Mouse (Mus musculus) kidney, adult 2 months (tissue): ENCODE data around the gene Cecr2. TPM values are rescaled to one million over a fixed set of nuclear protein-coding genes. Genes with fewer than 3 reads are reported as not detected.
"Not testable (repeated sequence)": the region's sequence is repeated elsewhere in the genome, so short reads cannot be mapped to it uniquely, and the experiment has no call there.

Source experiments
- DNase-seq: peaks from one replicate; pipeline ENCODE4 v3.0.0; 2021
- H3K27ac ChIP-seq: fragments of 200-500 bp; 2 replicates; pipeline ENCODE4 v1.5.1; 2012; ENCODE audit warnings: low read depth, low read length, control low read depth, inconsistent platforms; ENCODE audit not compliant: insufficient read depth
- H3K27me3 ChIP-seq: fragments of 200-500 bp; replicated peaks from 2 replicates; pipeline ENCODE4 v1.6.1; 2012; ENCODE audit warnings: mild to moderate bottlenecking, moderate library complexity, low read length, inconsistent platforms; ENCODE audit not compliant: control insufficient read depth, insufficient read depth
- H3K36me3 ChIP-seq: fragments of 200-500 bp; 2 replicates; pipeline ENCODE4 v1.6.1; 2012; ENCODE audit warnings: mild to moderate bottlenecking, moderate library complexity, low read length, inconsistent platforms; ENCODE audit not compliant: control insufficient read depth, insufficient read depth
- H3K4me1 ChIP-seq: fragments of 200-500 bp; 2 replicates; pipeline ENCODE4 v1.6.1; 2011; ENCODE audit warnings: low read length; ENCODE audit not compliant: control insufficient read depth, insufficient read depth
- H3K4me3 ChIP-seq: fragments of 200-500 bp; 2 replicates; pipeline ENCODE4 v1.5.1; 2011; ENCODE audit warnings: mild to moderate bottlenecking, low read depth, low read length, control low read depth; ENCODE audit not compliant: insufficient read depth
- CTCF ChIP-seq: fragments of 200-500 bp; conservative IDR thresholded peaks from 2 replicates; pipeline ENCODE4 v1.5.1; 2011; ENCODE audit warnings: low read depth, mild to moderate bottlenecking, control low read depth, low read length, moderate library complexity, mixed read lengths; ENCODE audit not compliant: insufficient read depth, insufficient read length
- POLR2A ChIP-seq: fragments of 200-500 bp; IDR thresholded peaks from one replicate; pipeline ENCODE4 v1.6.1; 2011; ENCODE audit warnings: low read depth, low read length, control low read depth
- WGBS: fragments of 180-500 bp; shearing (Covaris S2); methylation state at CpG from one replicate; pipeline ENCODE4 v1.1.7; 2018; 5-methylcytosine and 5-hydroxymethylcytosine counted together
- polyA plus RNA-seq: library from polyadenylated mRNA; depleted of rRNA; stranded (reverse); fragments of >200 nt; gene quantifications from 2 replicates; pipeline ENCODE4 v1.2.3, GENCODE M21; 2012

Cecr2 gene
- polyA plus RNA-seq, 1 experiment = 4.4 TPM

DNA sequence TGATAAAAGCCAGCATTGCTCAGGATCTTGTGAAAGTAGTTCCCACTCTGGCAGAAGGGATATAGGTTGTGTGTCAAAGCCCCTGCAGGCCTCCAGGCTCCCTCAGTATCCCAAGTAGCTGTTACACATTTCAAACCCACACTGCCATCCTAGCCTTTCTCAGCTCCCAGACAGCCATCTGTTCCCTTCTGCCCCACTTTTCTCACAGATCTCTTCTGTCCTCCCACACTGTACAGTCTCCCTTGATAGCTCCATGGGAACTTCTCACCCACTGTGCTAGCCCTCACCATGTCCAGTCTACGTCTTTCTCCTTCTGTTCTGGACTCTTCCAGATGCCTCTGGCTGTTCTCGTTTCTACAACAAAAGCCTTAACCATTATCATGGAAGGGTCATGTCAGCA is 129.9 kb downstream of the Cecr2 start:
- no peak for TF ChIP-seq CTCF
- TF ChIP-seq POLR2A = no peak
- H3K27ac ChIP-seq = no peak overlapping the region
- WGBS = 81% methylated on average over 2 of the region's 2 CpGs
- no peak overlapping the region for H3K4me3 ChIP-seq
- DNase-seq = no peak
- H3K4me1 ChIP-seq = no peaks in the 10 kb centered on the region
- H3K27me3 ChIP-seq = no peaks in the 10 kb centered on the region
- H3K36me3 ChIP-seq = peaks cover 5% of the 10 kb centered on the region

DNA sequence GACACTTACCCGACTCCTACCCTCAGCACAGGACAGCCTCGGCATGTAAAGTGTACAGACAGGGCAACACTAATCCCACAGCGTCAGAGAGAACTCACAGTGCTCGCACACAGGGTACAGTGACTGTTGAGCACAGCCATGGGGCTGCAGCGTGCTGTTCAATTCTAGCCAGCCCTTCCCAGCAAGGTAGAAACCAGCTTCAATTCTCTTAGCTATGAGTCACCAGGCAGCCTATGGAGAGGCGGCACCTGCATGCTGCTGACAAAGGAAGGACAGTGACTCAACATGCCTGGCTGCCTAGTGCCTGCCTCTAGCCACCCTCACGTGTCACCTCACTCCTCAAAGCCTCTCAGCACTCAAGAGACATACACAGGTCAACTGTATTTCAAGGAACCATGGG is 131.8 kb downstream of the Cecr2 start:
- Histone ChIP-seq H3K4me3 (no peak overlapping the region), H3K27me3 (no peaks in the 10 kb centered on the region), H3K36me3 (peaks cover 6% of the 10 kb centered on the region), H3K27ac (no peak overlapping the region), H3K4me1 (no peaks in the 10 kb centered on the region)
- DNase-seq = no peak
- WGBS = 88% methylated on average over 7 of the region's 7 CpGs
- no peak for TF ChIP-seq CTCF
- no peak for TF ChIP-seq POLR2A

DNA sequence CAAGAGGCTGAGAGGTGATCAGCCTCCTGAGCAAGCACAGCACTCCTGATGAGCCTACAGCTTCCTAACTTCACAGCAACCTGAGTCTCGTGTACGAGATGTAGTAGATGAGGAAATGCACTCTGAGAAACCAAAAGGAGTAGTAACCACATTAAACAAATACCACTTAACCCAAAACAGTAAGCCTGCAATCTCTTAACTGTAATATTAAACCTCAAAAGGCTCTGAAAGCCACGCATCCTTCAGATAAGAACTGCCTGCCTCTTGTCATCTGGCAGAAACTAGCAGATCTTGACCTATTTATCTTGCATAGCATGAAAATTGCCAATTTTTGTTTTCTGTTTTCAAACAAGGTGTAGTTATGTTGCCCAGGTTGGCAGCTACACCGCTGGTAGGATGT is 132.7 kb downstream of the Cecr2 start:
- H3K27me3 ChIP-seq = no peaks in the 10 kb centered on the region
- no peak for DNase-seq
- H3K36me3 ChIP-seq = peaks cover 9% of the 10 kb centered on the region
- TF ChIP-seq CTCF (no peak), POLR2A (no peak)
- WGBS = 86% methylated on average over 4 of the region's 4 CpGs
- no peaks in the 10 kb centered on the region for H3K4me1 ChIP-seq
- H3K4me3 ChIP-seq = no peak overlapping the region
- H3K27ac ChIP-seq = no peak overlapping the region

DNA sequence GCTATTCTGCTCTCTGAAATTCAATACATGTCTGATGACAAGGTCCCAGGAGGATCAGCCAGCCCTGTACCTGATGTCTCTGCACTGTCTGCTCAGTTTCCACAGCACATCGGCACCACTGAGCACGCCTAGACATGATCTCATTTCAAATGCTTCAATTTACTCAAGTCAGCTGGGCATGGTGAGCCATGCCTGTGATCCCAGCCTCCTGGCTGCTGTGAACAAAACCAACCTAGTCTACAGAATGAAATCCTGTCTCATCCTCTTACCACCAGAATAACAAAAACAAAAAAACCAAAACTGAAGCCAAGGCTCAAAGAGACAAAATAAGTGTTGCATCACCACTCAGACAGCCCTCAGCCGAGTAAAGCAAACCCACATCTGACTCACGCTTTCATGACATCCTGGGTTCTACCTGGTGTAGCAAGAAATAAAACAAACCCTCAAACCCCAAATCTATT is 133.4 kb downstream of the Cecr2 start:
- TF ChIP-seq POLR2A (no peak), CTCF (no peak)

DNA sequence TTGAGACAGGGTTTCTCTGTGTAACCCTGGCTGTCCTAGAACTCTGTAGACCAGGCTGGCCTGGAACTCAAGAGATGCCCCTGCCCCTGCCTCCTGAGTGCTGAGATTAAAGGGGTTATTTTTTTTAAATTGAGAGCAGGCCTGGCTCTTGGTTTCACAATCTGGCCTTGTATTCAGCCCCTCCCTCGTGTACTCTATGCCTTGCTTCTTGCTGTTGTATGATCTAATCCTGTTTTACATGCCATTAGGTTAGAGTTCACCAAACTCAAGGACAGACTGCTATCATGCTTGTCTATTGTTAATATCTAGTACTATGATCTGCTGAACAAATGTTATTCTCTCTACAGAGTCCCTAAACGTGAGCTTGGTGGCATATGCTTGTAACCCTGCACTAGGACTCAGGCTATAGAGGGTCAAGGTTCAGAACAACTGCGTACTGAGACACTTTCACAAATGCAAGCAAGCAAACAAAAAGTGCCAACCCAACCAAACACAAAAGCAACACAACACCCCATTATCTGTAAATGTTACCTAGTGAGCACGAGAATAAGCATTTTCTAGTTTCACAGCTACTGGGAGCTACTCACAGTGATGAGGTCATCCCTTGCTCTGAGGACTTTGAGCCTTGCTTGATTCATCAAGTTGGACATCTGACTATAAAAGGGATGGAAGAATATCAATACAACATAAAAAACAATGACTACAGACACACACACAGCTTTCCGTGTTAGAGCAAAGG is 141.0 kb downstream of the Cecr2 start:
- WGBS = 63% methylated on average over 5 of the region's 5 CpGs
- no peaks in the 10 kb centered on the region for H3K27me3 ChIP-seq
- no peak overlapping the region for H3K27ac ChIP-seq
- no peaks in the 10 kb centered on the region for H3K4me1 ChIP-seq
- DNase-seq = no peak
- TF ChIP-seq CTCF (no peak), POLR2A (no peak)
- no peak overlapping the region for H3K4me3 ChIP-seq
- peaks cover 12% of the 10 kb centered on the region for H3K36me3 ChIP-seq

More for the DNA sequence above, 133.4 kb downstream of the Cecr2 start:
- no peak for DNase-seq
- Histone ChIP-seq H3K36me3 (peaks cover 10% of the 10 kb centered on the region), H3K27me3 (no peaks in the 10 kb centered on the region), H3K4me3 (no peak overlapping the region), H3K4me1 (no peaks in the 10 kb centered on the region), H3K27ac (no peak overlapping the region)
- WGBS = 85% methylated on average over 4 of the region's 4 CpGs

DNA sequence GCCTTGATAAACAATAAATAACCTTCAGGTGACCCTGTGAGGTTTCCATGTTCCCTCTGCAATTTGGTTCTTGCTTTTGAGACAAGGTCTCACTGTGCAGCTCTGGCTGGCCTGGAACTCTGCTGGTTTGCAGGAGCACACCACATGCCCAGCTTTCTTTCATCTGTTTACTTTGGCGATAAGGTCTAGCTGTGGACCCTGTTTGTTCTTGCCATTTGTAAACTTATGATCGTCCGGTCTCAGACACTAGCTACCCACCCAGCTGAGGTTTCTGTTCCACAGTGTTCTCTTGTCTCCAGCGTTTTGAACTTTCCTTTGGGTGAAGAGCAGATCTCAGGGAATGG is 141.5 kb downstream of the Cecr2 start:
- no peaks in the 10 kb centered on the region for H3K4me1 ChIP-seq
- H3K27ac ChIP-seq = no peak overlapping the region
- H3K4me3 ChIP-seq = no peak overlapping the region
- H3K36me3 ChIP-seq = peaks cover 12% of the 10 kb centered on the region
- DNase-seq = no peak
- no peak for TF ChIP-seq CTCF
- TF ChIP-seq POLR2A = no peak
- WGBS = 93% methylated on average over 4 of the region's 4 CpGs
- H3K27me3 ChIP-seq = no peaks in the 10 kb centered on the region

DNA sequence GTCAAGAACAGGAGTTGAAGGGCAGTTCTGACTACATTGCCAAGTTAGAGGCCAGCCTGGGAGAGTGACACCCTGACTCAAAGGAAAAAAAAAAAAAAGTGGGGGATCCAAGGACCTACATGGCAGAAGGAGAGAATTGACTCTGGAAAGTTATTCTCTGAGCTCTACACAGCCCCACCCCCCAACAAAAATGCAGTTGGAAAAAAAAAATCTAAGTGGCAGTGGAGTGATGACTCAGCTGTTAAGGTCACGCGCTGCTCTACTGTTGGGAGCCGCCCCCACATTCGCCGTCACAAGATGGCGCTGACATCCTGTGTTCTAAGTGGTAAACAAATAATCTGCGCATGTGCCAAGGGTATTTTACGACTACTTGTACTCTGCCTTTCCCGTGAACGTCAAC is 145.8 kb downstream of the Cecr2 start:
- not testable (repeated sequence) for H3K4me3 ChIP-seq, H3K4me1 ChIP-seq, H3K27ac ChIP-seq, H3K36me3 ChIP-seq, DNase-seq, H3K27me3 ChIP-seq
- 93% methylated on average over 10 of the region's 10 CpGs for WGBS

DNA sequence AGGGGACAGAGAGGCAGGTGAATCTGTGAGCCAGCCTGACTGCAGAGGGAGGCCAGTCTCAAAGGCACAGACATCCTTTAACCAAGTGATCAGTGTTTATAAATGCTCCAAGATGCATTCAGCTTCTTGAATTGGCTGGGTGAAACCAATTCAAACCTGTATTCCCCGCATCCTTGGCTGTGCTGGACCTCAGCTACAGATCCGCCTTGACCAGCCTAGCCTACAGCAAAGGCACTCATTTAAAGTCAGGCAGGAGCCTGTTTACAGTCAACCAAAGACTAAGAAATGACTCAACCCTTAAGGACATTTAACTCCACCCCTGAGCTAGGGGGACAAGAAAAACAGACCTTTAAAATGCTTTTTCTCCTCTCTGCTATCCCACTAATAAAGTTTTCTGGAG is 153.1 kb downstream of the Cecr2 start:
- Histone ChIP-seq H3K36me3 (peaks cover 7% of the 10 kb centered on the region), H3K27me3 (no peaks in the 10 kb centered on the region), H3K4me3 (no peak overlapping the region), H3K4me1 (no peaks in the 10 kb centered on the region), H3K27ac (peak overlapping the region; percentile 80; the same call in 1 of the 2 replicates)
- peak; percentile 61 for DNase-seq
- WGBS = 72% methylated on average over 2 of the region's 2 CpGs
- TF ChIP-seq CTCF (no peak), POLR2A (no peak)
